Mouse (Mus musculus) liver, postnatal 0 days (tissue): ENCODE measurements at regions not wholly inside any gene's neighbourhood (a gene's known extent, or its start where the extent isn't known, plus 50 kb on each side); places are given as distances from the start of the nearest gene placed in this dataset.

Experiments
- CTCF ChIP-seq: sonication (generic); IDR thresholded peaks from 2 replicates; pipeline ENCODE4 v1.5.1; 2016; ENCODE audit warnings: antibody characterized with exemption, low read depth
- EP300 ChIP-seq: IDR thresholded peaks from 2 replicates; pipeline ENCODE4 v1.6.1; 2016; ENCODE audit warnings: antibody characterized with exemption, low read depth, mild to moderate bottlenecking

- TF ChIP-seq EP300 (no peak), CTCF (no peak)
Observed at GRCm38 (mm10) chr6:147972552-147972951, 74.5 kb upstream of the Far2 start.
